Mouse (Mus musculus): Measurements from ENCODE around the gene Elob. TPM values are rescaled to one million over a fixed set of nuclear protein-coding genes. Genes with fewer than 3 reads are reported as not detected.

Elob gene
- polyA plus RNA-seq (2015; fragmentation: Nextera tagmentation; extraction: Ambion mirVana), result 1,149 and 1,206 TPM in 2 replicates

DNA sequence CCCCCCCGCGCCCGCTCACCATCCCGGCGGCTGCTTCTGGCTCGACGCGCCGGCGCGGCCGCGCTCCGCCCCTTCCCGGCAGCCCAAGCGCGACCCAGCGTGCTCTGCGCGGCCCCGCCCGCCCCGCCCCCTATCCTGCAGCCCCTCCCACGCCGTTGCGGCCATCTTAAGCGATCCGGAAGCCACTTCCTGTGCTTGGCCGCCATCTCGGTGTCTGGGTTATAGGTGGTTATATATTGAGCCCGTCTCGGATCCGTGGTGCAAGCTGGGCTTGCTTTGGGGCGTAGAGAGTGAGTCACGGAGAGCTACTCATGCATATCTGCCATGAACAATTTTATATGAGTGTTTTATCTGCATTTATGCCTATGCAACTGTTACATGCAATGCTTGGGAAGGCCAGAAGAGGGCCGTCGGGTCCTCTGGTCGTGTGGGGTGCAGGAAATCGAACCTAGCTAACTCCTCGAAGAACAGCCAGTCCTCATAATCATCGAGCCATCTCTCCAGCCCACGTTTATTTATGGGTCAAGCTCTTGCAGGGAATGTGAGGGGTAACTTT, at the start of gene Elob:
TSS of gene Elob (minus strand) at position 73 of the 556 bp plus-strand sequence.
- Histone ChIP-seq H3K9me3 (no peaks in the 10 kb centered on the region), H3K4me2 (replicated peaks) (peak within 1 kb of the TSS; percentile 61), H3K27ac (replicated peaks) (peak within 1 kb of the TSS; percentile 97), H3K4me1 (peaks cover 21% of the 10 kb centered on the region), H3K4me3 (peak within 1 kb of the TSS; percentile 90), H3K9ac (replicated peaks) (peak within 1 kb of the TSS; percentile 82), H3K36me3 (peaks cover 29% of the 10 kb centered on the region), H3K27me3 (0 out of 2 replicates have a peak, but pooled peaks cover 10% of the 10 kb centered on the region)
- WGBS, result 1% methylated on average over 35 of the region's 42 CpGs
- ATAC-seq (replicated peaks), result peak; percentile 95

DNA sequence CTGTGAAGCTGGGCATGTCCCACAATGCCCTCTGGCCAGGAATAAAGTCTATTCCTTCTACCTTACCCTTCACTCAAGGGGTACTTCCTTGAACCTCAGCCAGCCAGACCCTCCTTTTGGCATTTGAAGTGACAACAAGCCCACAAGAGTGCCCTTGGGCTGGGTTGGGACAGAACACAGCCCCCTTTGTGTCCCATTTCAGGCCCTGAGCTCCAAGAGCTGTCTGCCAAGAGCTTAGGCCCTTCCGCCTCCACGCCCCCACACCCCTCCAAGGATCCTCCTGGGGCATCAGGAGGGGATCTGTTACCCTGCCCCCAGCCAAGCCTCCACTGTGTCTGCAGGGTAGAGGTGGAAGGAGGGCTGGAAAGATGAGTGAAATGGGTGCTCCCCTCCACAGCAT, 48.2 kb upstream of the Elob start:
- WGBS, result 76% methylated on average over 2 of the region's 2 CpGs
- H3K9me3 ChIP-seq, result no peaks in the 10 kb centered on the region
- H3K27me3 ChIP-seq, result no peaks in the 10 kb centered on the region
- H3K9ac ChIP-seq (replicated peaks), result no peak overlapping the region
- H3K4me2 ChIP-seq (replicated peaks), result no peak overlapping the region
- no peak overlapping the region for H3K4me3 ChIP-seq
- no peaks in the 10 kb centered on the region for H3K36me3 ChIP-seq
- no peak for ATAC-seq (replicated peaks)
- H3K4me1 ChIP-seq, result no peaks in the 10 kb centered on the region
- H3K27ac ChIP-seq (replicated peaks), result no peak overlapping the region

DNA sequence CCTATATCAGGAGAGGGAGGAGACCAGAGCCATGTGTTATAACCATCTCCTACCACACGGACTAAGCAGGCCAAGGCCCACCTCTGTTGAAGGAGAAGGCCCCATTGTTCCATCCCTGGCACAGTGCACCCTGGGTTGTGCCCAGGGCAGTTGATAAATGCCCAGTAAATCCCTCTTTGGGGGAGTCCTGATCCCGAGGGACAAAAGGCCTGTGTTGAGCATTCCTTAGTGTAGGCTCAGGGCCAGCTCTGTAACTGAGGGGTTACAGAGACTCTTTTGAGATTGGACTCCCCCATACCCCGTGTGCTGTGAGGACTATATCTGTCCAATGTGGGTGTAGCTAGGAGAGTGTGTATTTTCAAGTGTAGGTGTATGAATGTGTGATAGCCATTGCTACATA, 47.8 kb upstream of the Elob start:
- Histone ChIP-seq H3K27ac (replicated peaks) (no peak overlapping the region), H3K4me2 (replicated peaks) (no peak overlapping the region), H3K9ac (replicated peaks) (no peak overlapping the region), H3K27me3 (no peaks in the 10 kb centered on the region), H3K9me3 (no peaks in the 10 kb centered on the region), H3K4me3 (no peak overlapping the region), H3K36me3 (no peaks in the 10 kb centered on the region), H3K4me1 (no peaks in the 10 kb centered on the region)
- peak; percentile 53 for ATAC-seq (replicated peaks)
- WGBS, result 33% methylated on average over 3 of the region's 3 CpGs

GRCm38 (mm10) chr17:23873884-23874856, 45.2 kb upstream of the Elob start:
- no peaks in the 10 kb centered on the region for H3K27me3 ChIP-seq
- H3K9me3 ChIP-seq, result no peaks in the 10 kb centered on the region
- no peak overlapping the region for H3K9ac ChIP-seq (replicated peaks)
- H3K4me1 ChIP-seq, result no peaks in the 10 kb centered on the region
- H3K4me3 ChIP-seq, result no peak overlapping the region
- H3K27ac ChIP-seq (replicated peaks), result no peak overlapping the region
- no peak for ATAC-seq (replicated peaks)
- 46% methylated on average over 8 of the region's 8 CpGs for WGBS
- no peak overlapping the region for H3K4me2 ChIP-seq (replicated peaks)
- no peaks in the 10 kb centered on the region for H3K36me3 ChIP-seq

DNA sequence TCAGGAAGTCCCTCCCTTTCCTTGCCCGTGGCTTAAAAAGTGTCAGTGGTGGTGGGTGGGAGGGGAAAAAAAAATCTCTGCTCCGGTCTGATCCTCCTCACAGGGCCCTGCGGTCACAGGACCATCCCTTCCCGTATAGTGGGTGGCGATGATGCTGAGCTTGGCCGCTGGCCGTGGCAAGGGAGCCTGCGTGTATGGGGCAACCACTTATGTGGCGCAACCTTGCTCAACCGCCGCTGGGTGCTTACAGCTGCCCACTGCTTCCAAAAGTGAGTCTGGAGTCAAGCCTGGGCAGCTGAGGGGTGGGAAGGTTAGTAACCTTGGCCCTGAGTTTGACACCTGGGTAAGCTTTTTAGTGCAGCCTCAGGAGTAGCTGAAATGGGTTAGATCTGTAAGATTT, 39.6 kb upstream of the Elob start:
- no peak overlapping the region for H3K4me3 ChIP-seq
- H3K9ac ChIP-seq (replicated peaks), result no peak overlapping the region
- WGBS, result 94% methylated on average over 11 of the region's 11 CpGs
- no peaks in the 10 kb centered on the region for H3K9me3 ChIP-seq
- no peak for ATAC-seq (replicated peaks)
- H3K36me3 ChIP-seq, result no peaks in the 10 kb centered on the region
- no peak overlapping the region for H3K4me2 ChIP-seq (replicated peaks)
- no peak overlapping the region for H3K27ac ChIP-seq (replicated peaks)
- no peaks in the 10 kb centered on the region for H3K27me3 ChIP-seq
- no peaks in the 10 kb centered on the region for H3K4me1 ChIP-seq

- ATAC-seq (replicated peaks), result no peak
- 86% methylated on average over 15 of the region's 15 CpGs for WGBS
- H3K4me1 ChIP-seq, result no peaks in the 10 kb centered on the region
- no peaks in the 10 kb centered on the region for H3K9me3 ChIP-seq
- no peak within 1 kb of the TSS for H3K4me2 ChIP-seq (replicated peaks)
- H3K9ac ChIP-seq (replicated peaks), result no peak within 1 kb of the TSS
- H3K27ac ChIP-seq (replicated peaks), result no peak within 1 kb of the TSS
- no peaks in the 10 kb centered on the region for H3K36me3 ChIP-seq
- H3K27me3 ChIP-seq, result no peaks in the 10 kb centered on the region
- no peak within 1 kb of the TSS for H3K4me3 ChIP-seq
These were observed 38.8 kb upstream of the Elob start, which contains the start of gene Prss21 for GRCm38 (mm10) chr17:23867756-23868155. Prss21 (plus strand) TSS chr17:23868056.

DNA sequence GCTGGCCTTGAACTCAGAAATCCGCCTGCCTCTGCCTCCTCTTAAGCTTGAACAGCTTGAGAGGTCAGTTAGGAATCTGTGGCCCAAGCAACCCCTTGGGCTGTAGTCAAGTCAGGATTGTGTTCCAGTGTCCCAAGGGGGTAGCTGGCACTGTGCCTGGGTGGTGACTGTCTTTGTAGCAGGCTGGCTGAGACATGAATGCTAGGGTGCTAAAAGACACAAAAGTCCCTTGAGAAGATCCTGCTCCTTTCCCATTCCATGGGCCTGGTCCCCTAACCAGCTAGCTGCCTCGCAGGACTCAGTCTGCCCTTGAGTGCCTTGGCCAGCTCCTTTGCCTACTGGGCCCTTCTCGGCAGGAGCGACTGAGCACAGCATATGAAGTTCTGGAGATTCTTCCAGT, 34.0 kb upstream of the Elob start:
- Histone ChIP-seq H3K9me3 (no peaks in the 10 kb centered on the region), H3K4me2 (replicated peaks) (no peak overlapping the region), H3K27ac (replicated peaks) (no peak overlapping the region), H3K36me3 (no peaks in the 10 kb centered on the region), H3K27me3 (no peaks in the 10 kb centered on the region), H3K9ac (replicated peaks) (no peak overlapping the region), H3K4me1 (no peaks in the 10 kb centered on the region), H3K4me3 (no peak overlapping the region)
- ATAC-seq (replicated peaks), result no peak
- WGBS, result 80% methylated on average over 4 of the region's 4 CpGs

- 80% methylated on average over 2 of the region's 2 CpGs for WGBS
- no peak overlapping the region for H3K4me3 ChIP-seq
These were observed 29.0 kb upstream of the Elob start for GRCm38 (mm10) chr17:23857913-23858312.

GRCm38 (mm10) chr17:23857193-23857592, 28.3 kb upstream of the Elob start:
- no peak overlapping the region for H3K9ac ChIP-seq (replicated peaks)
- no peak overlapping the region for H3K4me3 ChIP-seq
- H3K4me2 ChIP-seq (replicated peaks), result no peak overlapping the region
- H3K4me1 ChIP-seq, result no peaks in the 10 kb centered on the region
- 89% methylated on average over 6 of the region's 6 CpGs for WGBS
- H3K27ac ChIP-seq (replicated peaks), result no peak overlapping the region
- no peak for ATAC-seq (replicated peaks)
- H3K9me3 ChIP-seq, result no peaks in the 10 kb centered on the region
- no peaks in the 10 kb centered on the region for H3K36me3 ChIP-seq
- no peaks in the 10 kb centered on the region for H3K27me3 ChIP-seq

More at GRCm38 (mm10) chr17:23857913-23858312, 29.0 kb upstream of the Elob start:
- Histone ChIP-seq H3K9ac (replicated peaks) (no peak overlapping the region), H3K27me3 (no peaks in the 10 kb centered on the region), H3K36me3 (no peaks in the 10 kb centered on the region), H3K27ac (replicated peaks) (no peak overlapping the region), H3K9me3 (no peaks in the 10 kb centered on the region), H3K4me1 (no peaks in the 10 kb centered on the region), H3K4me2 (replicated peaks) (no peak overlapping the region)
- ATAC-seq (replicated peaks), result no peak

GRCm38 (mm10) chr17:23854229-23854765, 25.4 kb upstream of the Elob start:
- no peak for ATAC-seq (replicated peaks)
- H3K9ac ChIP-seq (replicated peaks), result no peak overlapping the region
- H3K9me3 ChIP-seq, result no peaks in the 10 kb centered on the region
- H3K4me2 ChIP-seq (replicated peaks), result no peak overlapping the region
- no peaks in the 10 kb centered on the region for H3K27me3 ChIP-seq
- H3K27ac ChIP-seq (replicated peaks), result no peak overlapping the region
- 89% methylated on average over 10 of the region's 10 CpGs for WGBS
- no peaks in the 10 kb centered on the region for H3K36me3 ChIP-seq
- H3K4me3 ChIP-seq, result no peak overlapping the region
- H3K4me1 ChIP-seq, result no peaks in the 10 kb centered on the region

GRCm38 (mm10) chr17:23853292-23853691, 24.4 kb upstream of the Elob start:
- no peaks in the 10 kb centered on the region for H3K36me3 ChIP-seq
- WGBS, result 26% methylated on average over 5 of the region's 5 CpGs
- H3K27me3 ChIP-seq, result no peaks in the 10 kb centered on the region
- no peak overlapping the region for H3K9ac ChIP-seq (replicated peaks)
- no peaks in the 10 kb centered on the region for H3K9me3 ChIP-seq
- H3K4me1 ChIP-seq, result no peaks in the 10 kb centered on the region
- no peak for ATAC-seq (replicated peaks)
- no peak overlapping the region for H3K4me3 ChIP-seq
- no peak overlapping the region for H3K27ac ChIP-seq (replicated peaks)
- H3K4me2 ChIP-seq (replicated peaks), result no peak overlapping the region
